Mouse (Mus musculus) testis, adult 2 months (tissue): ENCODE results near the gene Cbx7. TPM values are rescaled to one million over a fixed set of nuclear protein-coding genes. Genes with fewer than 3 reads are reported as not detected.

Experiments used
- H3K27ac ChIP-seq: fragments of 200-500 bp; 2 replicates; pipeline ENCODE4 v1.5.1; 2012; ENCODE audit warnings: low read depth, low read length; ENCODE audit not compliant: control insufficient read depth, insufficient read depth
- H3K27me3 ChIP-seq: fragments of 200-500 bp; 2 replicates; pipeline ENCODE4 v1.6.1; 2012; ENCODE audit warnings: mild to moderate bottlenecking, low read length, moderate library complexity; ENCODE audit not compliant: control insufficient read depth, insufficient read depth
- H3K36me3 ChIP-seq: fragments of 200-500 bp; 2 replicates; pipeline ENCODE4 v1.6.1; 2012; ENCODE audit warnings: mild to moderate bottlenecking, low read length; ENCODE audit not compliant: control insufficient read depth, insufficient read depth
- H3K4me1 ChIP-seq: fragments of 200-500 bp; 2 replicates; pipeline ENCODE4 v1.6.1; 2012; ENCODE audit warnings: low read length; ENCODE audit not compliant: control insufficient read depth, insufficient read depth
- H3K4me3 ChIP-seq: fragments of 200-500 bp; 2 replicates; pipeline ENCODE4 v1.5.1; 2012; ENCODE audit warnings: low read depth, mild to moderate bottlenecking, low read length, moderate library complexity, mixed read lengths; ENCODE audit not compliant: control insufficient read depth
- CTCF ChIP-seq: fragments of 200-500 bp; IDR thresholded peaks from 2 replicates; pipeline ENCODE4 v1.5.1; 2012; ENCODE audit warnings: low read depth, mild to moderate bottlenecking, inconsistent platforms, low read length, moderate library complexity; ENCODE audit not compliant: control insufficient read depth, insufficient read depth, insufficient replicate concordance
- POLR2A ChIP-seq: fragments of 200-500 bp; IDR thresholded peaks from 2 replicates; pipeline ENCODE4 v1.6.1; 2012; ENCODE audit warnings: low read depth, mild to moderate bottlenecking, inconsistent platforms, low read length, moderate library complexity; ENCODE audit not compliant: control insufficient read depth
- polyA plus RNA-seq: library from polyadenylated mRNA; depleted of rRNA; stranded (reverse); fragments of >200 nt; gene quantifications from 2 replicates; pipeline ENCODE4 v1.2.3, GENCODE M21; 2012

Gene Cbx7
- polyA plus RNA-seq, 1 experiment: 44.0 TPM

DNA sequence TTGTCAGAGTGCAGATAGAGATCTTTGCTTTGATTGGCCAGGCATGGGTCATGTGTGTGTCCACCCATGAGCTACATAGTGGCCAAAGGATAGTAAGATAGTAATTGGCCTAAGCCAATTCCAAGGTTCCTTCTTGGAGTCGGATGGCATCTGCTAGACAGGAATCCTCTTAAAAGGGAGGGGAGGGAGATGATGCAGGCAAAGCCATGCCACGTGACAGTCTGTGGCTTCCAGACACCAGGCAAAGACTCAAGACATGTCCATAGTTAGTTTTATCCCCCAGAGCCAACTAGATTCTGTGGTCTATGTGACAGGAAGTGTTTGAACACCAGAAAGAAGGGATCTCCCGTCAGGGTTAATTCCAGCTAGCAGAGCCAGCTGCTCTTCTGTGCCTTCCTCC, 12.5 kb downstream of the Cbx7 start:
- H3K27me3 ChIP-seq: no peaks in the 10 kb centered on the region
- no peaks in the 10 kb centered on the region for H3K36me3 ChIP-seq
- TF ChIP-seq CTCF: no peak
- 0 out of 2 replicates have a peak, but pooled peaks have one; percentile 22 for TF ChIP-seq POLR2A
- no peak overlapping the region for H3K27ac ChIP-seq
- H3K4me1 ChIP-seq: no peaks in the 10 kb centered on the region
- H3K4me3 ChIP-seq: no peak overlapping the region

DNA sequence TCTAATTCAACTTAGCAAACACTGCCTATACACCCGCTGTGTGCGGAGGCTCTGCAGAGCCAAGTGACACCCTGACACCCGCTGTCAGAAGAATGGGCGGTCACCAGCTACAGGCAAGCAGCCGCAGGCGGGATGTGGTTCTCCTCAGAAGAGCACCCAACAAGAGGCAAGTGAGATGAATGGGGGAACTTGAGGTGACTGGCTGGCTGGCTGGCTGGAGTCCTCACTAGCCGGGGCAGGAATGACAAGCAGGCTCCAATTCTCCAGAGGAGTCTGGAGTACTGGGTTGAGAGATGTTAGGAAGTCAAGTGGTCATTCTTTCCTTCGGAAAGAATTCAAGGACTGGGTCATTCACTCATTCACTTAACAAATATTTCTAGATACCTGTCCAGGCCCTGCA, 14.4 kb downstream of the Cbx7 start:
- TF ChIP-seq POLR2A (no peak), CTCF (no peak)
- H3K4me3 ChIP-seq: no peak overlapping the region
- peaks cover 7% of the 10 kb centered on the region for H3K4me1 ChIP-seq
- no peaks in the 10 kb centered on the region for H3K27me3 ChIP-seq
- no peak overlapping the region for H3K27ac ChIP-seq
- no peaks in the 10 kb centered on the region for H3K36me3 ChIP-seq

DNA sequence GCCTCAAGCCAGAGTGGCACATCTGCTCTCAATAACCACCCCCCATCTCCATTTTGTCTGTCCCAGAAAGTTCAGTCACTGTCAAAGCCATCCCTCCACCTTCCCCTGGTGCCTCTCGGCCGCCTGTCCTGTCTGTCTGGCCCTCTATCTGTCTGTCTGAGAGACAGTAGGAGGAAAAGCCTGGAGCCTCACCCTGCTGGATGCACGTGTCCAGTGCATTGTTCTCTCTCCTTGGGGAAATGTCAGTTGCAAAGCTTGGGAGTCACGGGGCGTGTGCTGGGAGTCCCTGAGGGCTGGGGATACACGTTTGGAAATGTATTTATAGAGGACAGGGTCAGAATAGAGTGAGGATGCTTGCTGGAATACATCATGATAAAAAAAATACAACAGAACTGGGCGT, 17.4 kb downstream of the Cbx7 start:
- Histone ChIP-seq H3K27ac (no peak overlapping the region), H3K4me3 (no peak overlapping the region), H3K27me3 (no peaks in the 10 kb centered on the region), H3K36me3 (no peaks in the 10 kb centered on the region), H3K4me1 (peaks cover 28% of the 10 kb centered on the region)
- TF ChIP-seq CTCF (no peak), POLR2A (no peak)

DNA sequence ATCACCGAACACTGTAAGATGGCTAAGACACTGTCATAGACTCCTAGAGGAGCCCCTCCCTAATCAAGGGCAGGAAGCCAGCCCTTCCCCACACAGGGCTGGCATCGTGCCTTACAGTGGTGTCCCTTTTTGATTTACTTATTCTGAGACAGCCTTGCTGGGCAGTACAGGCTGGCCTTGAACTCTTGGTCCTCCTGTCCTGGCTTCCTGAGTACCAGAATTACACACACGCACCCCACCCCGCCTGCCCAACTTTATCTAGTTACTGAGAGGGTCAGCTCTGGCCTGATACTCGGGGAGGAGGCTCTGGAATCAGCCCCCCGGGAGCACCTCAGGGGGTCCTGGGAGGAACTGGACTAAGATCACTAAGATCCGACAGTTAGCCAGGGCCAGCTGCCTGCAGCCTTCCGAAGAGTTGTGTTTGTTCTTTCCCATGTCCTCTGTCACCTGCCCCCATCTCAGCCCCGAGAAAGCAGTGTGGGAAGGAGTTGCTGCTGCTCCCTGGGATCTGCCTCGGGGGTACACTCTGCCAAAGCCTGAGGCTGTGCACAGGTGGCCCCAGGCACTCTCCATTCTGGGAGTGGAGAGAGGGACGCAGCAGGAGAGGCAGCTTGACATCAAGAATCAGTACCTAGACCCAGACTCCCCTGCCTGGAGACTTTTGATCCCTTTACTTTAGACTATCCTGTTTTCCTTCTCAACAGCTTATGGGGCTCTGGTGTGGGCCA, 18.3 kb downstream of the Cbx7 start:
- peaks cover 32% of the 10 kb centered on the region for H3K4me1 ChIP-seq
- peak overlapping the region; percentile 72; the same call in 1 of the 2 replicates for H3K4me3 ChIP-seq
- H3K36me3 ChIP-seq: no peaks in the 10 kb centered on the region
- H3K27me3 ChIP-seq: no peaks in the 10 kb centered on the region
- 0 out of 2 replicates have a peak overlapping the region, but pooled peaks have one; percentile 26 for H3K27ac ChIP-seq
- TF ChIP-seq POLR2A (no peak), CTCF (no peak)

DNA sequence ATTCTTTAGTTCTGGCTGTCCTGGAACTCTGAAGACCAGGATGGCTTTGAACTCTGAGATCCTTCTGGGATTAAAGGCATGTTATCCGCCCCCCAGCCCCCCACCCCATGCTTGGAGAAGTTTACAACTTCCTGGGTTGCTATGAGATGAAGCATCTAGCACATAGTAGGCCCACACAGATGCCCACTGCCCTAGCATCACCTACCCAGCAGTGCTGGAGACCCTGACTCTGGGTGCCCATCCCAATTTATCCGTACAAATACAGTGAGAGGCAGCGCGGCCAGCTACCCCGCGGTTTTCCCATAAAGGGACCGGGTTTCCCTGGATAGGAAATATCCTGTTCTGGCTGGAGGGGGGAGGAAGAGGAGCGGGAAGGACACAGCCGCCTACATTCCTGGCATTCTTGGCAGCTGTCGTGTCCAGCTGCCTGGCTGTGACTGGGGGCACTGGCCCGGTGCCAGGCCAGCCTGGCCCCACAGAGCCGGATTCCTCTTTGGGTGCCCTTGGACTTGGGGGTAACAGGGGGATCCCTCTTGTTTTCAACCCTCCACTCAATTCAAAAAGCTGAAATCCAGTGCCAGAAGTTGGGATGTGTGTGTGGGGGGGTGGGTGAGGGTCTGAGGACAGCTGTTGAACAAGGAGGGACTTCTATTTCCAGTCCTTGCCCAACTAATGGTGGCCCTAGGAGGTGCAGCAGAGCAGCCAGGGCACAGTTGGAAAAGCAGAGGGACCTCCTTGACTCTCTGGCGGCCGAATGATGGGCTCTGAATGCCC, 19.0 kb downstream of the Cbx7 start:
- Histone ChIP-seq H3K4me3 (peak overlapping the region; percentile 72), H3K4me1 (peaks cover 33% of the 10 kb centered on the region), H3K27me3 (no peaks in the 10 kb centered on the region), H3K27ac (no peak overlapping the region), H3K36me3 (no peaks in the 10 kb centered on the region)
- TF ChIP-seq POLR2A: 0 out of 2 replicates have a peak, but pooled peaks have one; percentile 22
- no peak for TF ChIP-seq CTCF

DNA sequence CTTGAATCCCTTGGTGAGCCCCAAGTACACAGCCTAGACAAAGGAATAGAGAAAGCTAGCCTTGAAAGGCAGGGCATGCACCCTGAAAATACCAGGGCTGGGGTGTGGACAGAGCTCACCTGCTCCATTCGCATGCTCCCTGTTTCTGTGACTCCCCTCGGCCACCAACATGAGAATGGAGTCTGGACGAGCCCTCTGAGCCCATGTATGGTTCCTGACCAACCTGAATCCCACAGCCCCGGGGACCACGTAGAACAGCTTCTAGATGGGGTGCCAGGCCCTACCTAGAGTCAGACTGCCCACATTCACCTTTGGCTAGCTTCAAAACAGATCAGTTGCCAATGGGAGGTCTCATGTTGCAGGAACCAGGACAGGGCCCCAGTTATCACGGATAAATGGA, 19.7 kb downstream of the Cbx7 start:
- no peaks in the 10 kb centered on the region for H3K36me3 ChIP-seq
- peak overlapping the region; percentile 72 for H3K4me3 ChIP-seq
- TF ChIP-seq POLR2A (no peak), CTCF (no peak)
- H3K4me1 ChIP-seq: peaks cover 33% of the 10 kb centered on the region
- no peaks in the 10 kb centered on the region for H3K27me3 ChIP-seq
- H3K27ac ChIP-seq: peak overlapping the region; percentile 30; the same call in 1 of the 2 replicates

DNA sequence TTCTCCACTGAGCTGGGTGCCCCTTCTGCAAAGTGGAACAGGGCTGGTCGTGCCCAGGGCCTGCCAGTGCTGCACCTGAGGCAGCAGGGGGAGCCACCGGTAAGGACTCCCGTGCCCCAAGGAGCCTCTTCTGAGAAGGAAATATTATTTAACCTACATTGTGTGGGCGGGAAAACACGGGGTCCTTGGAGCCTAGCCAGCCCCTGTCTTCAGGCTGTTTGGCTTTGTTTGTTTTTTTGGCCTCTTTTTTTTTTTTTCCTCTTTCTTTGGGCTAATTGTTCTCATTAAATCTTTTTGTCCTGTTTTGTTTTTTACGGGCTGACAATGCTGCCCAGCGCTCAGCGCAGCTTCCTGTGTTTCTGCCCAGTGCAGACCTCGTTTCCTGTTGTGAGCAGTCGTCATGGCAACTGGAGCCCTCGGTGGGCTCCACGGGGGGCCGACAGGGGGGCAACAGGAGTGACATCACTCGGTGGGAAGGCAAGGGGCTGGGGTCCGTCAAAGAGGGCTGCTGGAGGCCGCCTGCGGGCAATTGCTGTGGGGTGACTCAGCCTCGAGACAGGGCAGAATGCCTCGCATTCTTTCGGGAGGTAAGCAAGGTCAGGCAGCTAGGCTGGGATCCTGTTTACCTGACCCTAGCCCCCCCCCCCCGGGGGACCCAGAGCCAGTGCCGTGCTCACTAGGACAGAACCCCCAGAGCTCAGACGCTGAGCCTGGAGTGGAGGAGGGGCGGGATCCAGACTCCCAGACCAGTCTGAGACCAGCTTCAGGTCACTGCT, 20.5 kb downstream of the Cbx7 start:
- H3K27ac ChIP-seq: peak overlapping the region; percentile 64
- H3K36me3 ChIP-seq: no peaks in the 10 kb centered on the region
- H3K4me3 ChIP-seq: peak overlapping the region; percentile 72
- peaks cover 33% of the 10 kb centered on the region for H3K4me1 ChIP-seq
- H3K27me3 ChIP-seq: no peaks in the 10 kb centered on the region
- TF ChIP-seq CTCF: peak; percentile 29; the same call in 1 of the 2 replicates
- 0 out of 2 replicates have a peak, but pooled peaks have one; percentile 35 for TF ChIP-seq POLR2A
